Mouse (Mus musculus) ES-E14 (cell line): ENCODE data around the gene a. TPM values are rescaled to one million over a fixed set of nuclear protein-coding genes. Genes with fewer than 3 reads are reported as not detected.

ENCODE experiments used
- DNase-seq: peaks from one replicate; pipeline ENCODE4 v3.0.0-alpha.2; 2013; ENCODE audit warnings: low read depth, low spot score
- H3K27ac ChIP-seq: 2 replicates; pipeline ENCODE4 v1.5.1; 2012; ENCODE audit warnings: low read depth, mild to moderate bottlenecking, low read length, moderate library complexity, mixed read lengths; ENCODE audit not compliant: poor library complexity, insufficient read depth, severe bottlenecking
- H3K36me3 ChIP-seq: 2 replicates; pipeline ENCODE4 v1.6.1; 2012; ENCODE audit warnings: mild to moderate bottlenecking, low read length, moderate library complexity, mixed read lengths; ENCODE audit not compliant: control insufficient read depth, poor library complexity, insufficient read depth, severe bottlenecking
- H3K4me1 ChIP-seq, 2 experiments: fragments of 150-350 bp in 1 of 2; sonication (generic) in 1 of 2; 2 replicates each; pipeline ENCODE4 v1.6.1; 2012; ENCODE audit warnings: low read length in 2 of 2, mild to moderate bottlenecking in 1 of 2, mixed read lengths in 1 of 2; ENCODE audit not compliant: control insufficient read depth in 2 of 2, insufficient read depth in 2 of 2, poor library complexity in 1 of 2
- H3K4me3 ChIP-seq, 2 experiments: fragments of 150-350 bp in 1 of 2; sonication (generic) in 1 of 2; 2 replicates each; pipeline ENCODE4 v1.5.1; 2012; ENCODE audit warnings: low read length in 2 of 2, low read depth in 1 of 2, mild to moderate bottlenecking in 1 of 2, mixed read lengths in 1 of 2; ENCODE audit not compliant: insufficient read depth in 1 of 2, poor library complexity in 1 of 2, severe bottlenecking in 1 of 2
- H3K9ac ChIP-seq: 2 replicates; pipeline ENCODE4 v1.6.1; 2012; ENCODE audit warnings: low read depth, mild to moderate bottlenecking, low read length, mixed read lengths; ENCODE audit not compliant: poor library complexity, insufficient read depth, severe bottlenecking
- H3K9me3 ChIP-seq: fragments of 150-350 bp; sonication (generic); 2 replicates; pipeline ENCODE4 v1.6.1; 2012; ENCODE audit warnings: low read depth, mild to moderate bottlenecking, low read length; ENCODE audit not compliant: control insufficient read depth, insufficient read depth
- CHD2 ChIP-seq: IDR thresholded peaks from 2 replicates; pipeline ENCODE4 v1.6.1; 2014; ENCODE audit warnings: mild to moderate bottlenecking, low read depth, low read length, inconsistent platforms
- HCFC1 ChIP-seq: IDR thresholded peaks from 2 replicates; pipeline ENCODE4 v1.6.1; 2012; ENCODE audit warnings: low read length, inconsistent platforms, borderline replicate concordance; ENCODE audit not compliant: insufficient read depth
- MAFK ChIP-seq: IDR thresholded peaks from 2 replicates; pipeline ENCODE4 v1.6.1; 2014; ENCODE audit warnings: mild to moderate bottlenecking, low read depth, low read length, inconsistent platforms; ENCODE audit not compliant: insufficient read depth
- ZC3H11A ChIP-seq: IDR thresholded peaks from 2 replicates; pipeline ENCODE4 v1.6.1; 2012; ENCODE audit warnings: low read depth, mild to moderate bottlenecking, inconsistent platforms, low read length, borderline replicate concordance
- ZNF384 ChIP-seq: IDR thresholded peaks from 2 replicates; pipeline ENCODE4 v1.6.1; 2012; ENCODE audit warnings: low read depth, low read length, inconsistent platforms
- in situ Hi-C, 2 experiments: fragments of 600-800 bp; cut with MboI; formaldehyde crosslinking; loops; one replicate each; pipeline ENCODE4 v1.15.1; 2025; ENCODE audit warnings: low sequenced_read_pairs in 2 of 2, inconsistent platforms in 1 of 2; ENCODE audit not compliant: unreplicated experiment in 2 of 2
- total RNA-seq: library from RNA; depleted of rRNA; stranded (reverse); fragments of 300-350 nt; gene quantifications from 2 replicates; pipeline ENCODE4 v1.2.3, GENCODE M21; 2012

a gene
- total RNA-seq, 1 experiment = 0.49 TPM

- no peaks in the 10 kb centered on the region for H3K36me3 ChIP-seq
- TF ChIP-seq ZNF384 (no peak), ZC3H11A (no peak)
- H3K9ac ChIP-seq = no peak overlapping the region
- no peak for DNase-seq
- no peaks in the 10 kb centered on the region for H3K9me3 ChIP-seq
- in situ Hi-C loops = no loop called here
- peaks cover 4 to 5% of the 10 kb centered on the region in 2 experiments; a peak in 1 of 4 replicates for H3K4me1 ChIP-seq
- H3K27ac ChIP-seq = no peak overlapping the region
- H3K4me3 ChIP-seq = no peak overlapping the region
Observed at GRCm38 (mm10) chr2:155088264-155088663, 297.1 kb downstream of the a start.

GRCm38 (mm10) chr2:155090909-155091742 lies 299.9 kb downstream of the a start:
- H3K4me3 ChIP-seq = no peak overlapping the region
- no peak overlapping the region for H3K9ac ChIP-seq
- DNase-seq = no peak
- TF ChIP-seq MAFK (no peak), HCFC1 (no peak), ZC3H11A (no peak), CHD2 (no peak), ZNF384 (no peak)
- in situ Hi-C loops = no loop called here
- peaks cover 4 to 5% of the 10 kb centered on the region in 2 experiments; a peak in 1 of 4 replicates for H3K4me1 ChIP-seq
- H3K9me3 ChIP-seq = no peaks in the 10 kb centered on the region
- no peaks in the 10 kb centered on the region for H3K36me3 ChIP-seq
- H3K27ac ChIP-seq = no peak overlapping the region

- in situ Hi-C loops = no loop called here
- TF ChIP-seq MAFK (no peak), ZC3H11A (no peak), CHD2 (no peak), HCFC1 (no peak), ZNF384 (no peak)
- Histone ChIP-seq H3K36me3 (no peaks in the 10 kb centered on the region), H3K9ac (no peak overlapping the region), H3K27ac (no peak overlapping the region), H3K4me3 (no peak overlapping the region), H3K4me1 (peaks cover 4 to 5% of the 10 kb centered on the region in 2 experiments; a peak in 1 of 4 replicates), H3K9me3 (no peaks in the 10 kb centered on the region)
- no peak for DNase-seq
Observed at GRCm38 (mm10) chr2:155091743-155092075, 300.5 kb downstream of the a start.

- Histone ChIP-seq H3K4me1 (peaks cover 4 to 5% of the 10 kb centered on the region in 2 experiments; a peak in 1 of 4 replicates), H3K9ac (no peak overlapping the region), H3K4me3 (no peak overlapping the region), H3K36me3 (no peaks in the 10 kb centered on the region), H3K27ac (no peak overlapping the region), H3K9me3 (no peaks in the 10 kb centered on the region)
- DNase-seq = no peak
- in situ Hi-C loops = no loop called here
- TF ChIP-seq ZC3H11A (no peak), HCFC1 (no peak), MAFK (no peak), CHD2 (no peak), ZNF384 (no peak)
Observed at GRCm38 (mm10) chr2:155093418-155093817, 302.2 kb downstream of the a start.
